Mouse (Mus musculus): ENCODE results near the gene Dapk2. TPM values are rescaled to one million over a fixed set of nuclear protein-coding genes. Genes with fewer than 3 reads are reported as not detected.

The Dapk2 gene
- 3.5 and 5.1 TPM in 2 replicates for polyA plus RNA-seq (2016; fragmentation: Nextera tagmentation; extraction: Ambion mirVana)

GRCm38 (mm10) chr9:66157958-66158830 lies at the start of gene Dapk2:
Gene Dapk2, plus strand, starts transcription at chr9:66158223.
- 3% methylated on average over 58 of the region's 58 CpGs for WGBS
- no peaks in the 10 kb centered on the region for H3K36me3 ChIP-seq
- H3K27ac ChIP-seq, result peak within 1 kb of the TSS; percentile 81

GRCm38 (mm10) chr9:66109574-66109973 lies 48.4 kb upstream of the Dapk2 start:
- DNase-seq (ENCODE audit: low spot score), result no peak
- no peak overlapping the region for H3K27ac ChIP-seq
- peaks cover 16% of the 10 kb centered on the region for H3K4me1 ChIP-seq (replicated peaks)
- peaks cover 71% of the 10 kb centered on the region for H3K36me3 ChIP-seq
- H3K4me3 ChIP-seq, result no peak overlapping the region
- 91% methylated on average over 1 of the region's 1 CpGs for WGBS
- H3K27me3 ChIP-seq (ENCODE audit: insufficient read depth, poor library complexity, severe bottlenecking), result no peaks in the 10 kb centered on the region
- H3K9me3 ChIP-seq, result no peaks in the 10 kb centered on the region

More at GRCm38 (mm10) chr9:66157958-66158830, at the start of gene Dapk2:
- Histone ChIP-seq H3K4me1 (replicated peaks) (peaks cover 11% of the 10 kb centered on the region), H3K9me3 (no peaks in the 10 kb centered on the region), H3K27me3 (ENCODE audit: insufficient read depth, poor library complexity, severe bottlenecking) (peaks cover 43% of the 10 kb centered on the region), H3K4me3 (peak within 1 kb of the TSS; percentile 56)
- peak; percentile 74 for DNase-seq (ENCODE audit: low spot score)

- peaks cover 16% of the 10 kb centered on the region for H3K4me1 ChIP-seq (replicated peaks)
- no peaks in the 10 kb centered on the region for H3K9me3 ChIP-seq
- 63% methylated on average over 8 of the region's 8 CpGs for WGBS
- H3K27ac ChIP-seq, result peak overlapping the region; percentile 77
- peaks cover 71% of the 10 kb centered on the region for H3K36me3 ChIP-seq
- no peaks in the 10 kb centered on the region for H3K27me3 ChIP-seq (ENCODE audit: insufficient read depth, poor library complexity, severe bottlenecking)
- H3K4me3 ChIP-seq, result no peak overlapping the region
- no peak for DNase-seq (ENCODE audit: low spot score)
Measured at GRCm38 (mm10) chr9:66110126-66110525, 47.9 kb upstream of the Dapk2 start.

DNA sequence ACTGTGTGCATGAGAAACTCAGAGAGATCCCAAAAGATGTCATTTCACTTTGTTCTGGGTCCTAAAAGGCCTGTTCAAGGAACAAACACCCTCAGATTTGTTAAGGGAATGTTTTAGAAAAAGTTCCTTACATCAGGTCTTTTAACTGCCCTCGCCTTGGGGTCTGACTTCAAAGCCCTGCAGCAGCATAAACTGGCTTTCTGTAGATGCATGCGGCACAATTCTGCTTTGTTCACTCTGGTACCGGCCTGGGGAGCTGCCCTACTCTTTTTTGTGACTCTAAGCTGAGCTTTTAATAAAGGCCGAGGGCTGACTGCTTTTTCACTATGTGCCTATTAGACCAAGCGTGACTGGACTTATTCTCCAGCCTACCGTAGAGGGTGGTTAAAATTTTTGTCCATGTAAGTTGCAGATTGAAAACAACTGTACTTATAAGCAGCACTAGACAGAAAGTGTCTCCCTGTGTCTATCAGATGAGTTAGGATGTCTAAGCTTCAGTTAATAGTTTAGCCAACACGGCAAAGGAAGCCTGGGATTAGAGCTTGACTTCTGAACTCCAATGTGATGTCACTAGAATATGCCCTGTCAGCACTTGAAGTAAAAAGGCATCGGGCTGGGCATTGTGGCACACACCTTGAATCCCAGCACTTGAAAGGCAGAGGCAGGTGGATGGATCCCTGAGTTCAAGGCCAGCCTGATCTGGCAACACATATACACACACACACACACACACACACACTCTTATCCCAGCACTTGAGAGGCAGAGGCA lies 47.2 kb upstream of the Dapk2 start:
- no peak for DNase-seq (ENCODE audit: low spot score)
- Histone ChIP-seq H3K4me1 (replicated peaks) (peaks cover 16% of the 10 kb centered on the region), H3K9me3 (no peaks in the 10 kb centered on the region), H3K4me3 (no peak overlapping the region), H3K27me3 (ENCODE audit: insufficient read depth, poor library complexity, severe bottlenecking) (no peaks in the 10 kb centered on the region), H3K27ac (peak overlapping the region; percentile 77), H3K36me3 (peaks cover 71% of the 10 kb centered on the region)
- WGBS, result 48% methylated on average over 8 of the region's 8 CpGs

DNA sequence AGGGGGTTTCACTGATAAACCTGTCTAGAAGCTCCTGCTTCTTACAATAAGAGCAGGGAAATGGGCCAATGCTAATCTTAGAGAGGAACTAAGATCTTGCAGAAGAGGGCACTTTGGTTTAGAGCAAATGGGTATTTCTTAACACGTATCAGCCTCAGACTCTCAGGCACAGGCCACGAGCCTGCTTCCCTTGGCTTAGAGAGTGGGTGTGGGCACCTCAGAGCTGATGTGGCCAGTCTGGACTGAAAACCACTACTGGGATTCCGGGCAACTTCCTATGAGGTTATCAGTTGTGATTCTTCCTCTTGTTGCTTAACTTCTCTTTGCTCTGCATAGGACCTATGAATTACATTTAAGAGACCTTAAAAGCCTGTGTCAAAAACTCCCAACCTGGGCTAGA lies 43.7 kb upstream of the Dapk2 start:
- H3K27me3 ChIP-seq (ENCODE audit: insufficient read depth, poor library complexity, severe bottlenecking), result no peaks in the 10 kb centered on the region
- no peak for DNase-seq (ENCODE audit: low spot score)
- no peaks in the 10 kb centered on the region for H3K9me3 ChIP-seq
- H3K4me1 ChIP-seq (replicated peaks), result peaks cover 21% of the 10 kb centered on the region
- H3K36me3 ChIP-seq, result peaks cover 59% of the 10 kb centered on the region
- no peak overlapping the region for H3K4me3 ChIP-seq
- WGBS, result 86% methylated on average over 3 of the region's 3 CpGs
- H3K27ac ChIP-seq, result no peak overlapping the region

DNA sequence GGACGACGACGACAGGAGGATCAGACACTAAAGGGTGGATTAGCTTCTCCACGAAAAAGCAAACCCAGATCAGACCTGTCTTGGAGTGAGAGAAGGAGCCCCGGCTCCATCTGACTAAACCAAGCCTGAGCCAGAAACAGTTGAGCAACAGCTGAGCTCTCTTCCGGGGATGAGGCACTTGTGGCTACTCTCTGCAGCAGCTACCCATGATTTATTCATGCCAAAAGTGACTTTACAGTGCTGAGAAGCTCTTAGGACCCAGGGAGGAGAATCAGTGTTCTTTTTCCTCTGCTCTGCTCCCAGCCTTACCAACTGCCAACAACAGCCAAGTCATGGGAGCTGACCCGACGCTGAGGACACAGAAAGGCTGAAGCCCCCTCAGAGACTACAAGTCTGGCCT lies 41.1 kb upstream of the Dapk2 start:
- peaks cover 58% of the 10 kb centered on the region for H3K36me3 ChIP-seq
- H3K4me1 ChIP-seq (replicated peaks), result 0 out of 2 replicates have a peak, but pooled peaks cover 5% of the 10 kb centered on the region
- WGBS, result 84% methylated on average over 8 of the region's 8 CpGs
- H3K27ac ChIP-seq, result no peak overlapping the region
- DNase-seq (ENCODE audit: low spot score), result no peak
- no peaks in the 10 kb centered on the region for H3K27me3 ChIP-seq (ENCODE audit: insufficient read depth, poor library complexity, severe bottlenecking)
- H3K9me3 ChIP-seq, result no peaks in the 10 kb centered on the region
- H3K4me3 ChIP-seq, result no peak overlapping the region

DNA sequence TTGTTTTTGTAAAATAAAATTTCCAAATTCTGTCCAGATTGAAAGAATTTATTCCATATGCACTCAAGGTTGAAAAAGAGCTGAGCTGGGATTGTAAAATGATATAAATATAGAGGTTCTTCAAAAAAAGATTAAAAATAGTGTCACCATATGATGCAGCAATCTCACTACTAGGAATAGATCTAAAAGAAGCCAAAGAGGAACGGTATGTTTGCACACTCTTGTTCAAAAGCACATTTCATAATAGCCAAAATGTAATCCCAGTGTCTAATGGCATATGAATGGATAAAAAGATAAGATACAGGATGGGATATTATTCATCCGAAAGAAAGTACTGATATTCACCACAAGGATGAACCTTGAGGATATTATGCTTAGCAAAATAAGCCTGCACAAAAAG lies 38.5 kb upstream of the Dapk2 start:
- no peak overlapping the region for H3K27ac ChIP-seq
- no peak overlapping the region for H3K4me3 ChIP-seq
- 98% methylated on average over 2 of the region's 2 CpGs for WGBS
- no peak for DNase-seq (ENCODE audit: low spot score)
- peaks cover 47% of the 10 kb centered on the region for H3K36me3 ChIP-seq
- H3K27me3 ChIP-seq (ENCODE audit: insufficient read depth, poor library complexity, severe bottlenecking), result no peaks in the 10 kb centered on the region
- H3K9me3 ChIP-seq, result no peaks in the 10 kb centered on the region
- H3K4me1 ChIP-seq (replicated peaks), result peaks cover 18% of the 10 kb centered on the region

DNA sequence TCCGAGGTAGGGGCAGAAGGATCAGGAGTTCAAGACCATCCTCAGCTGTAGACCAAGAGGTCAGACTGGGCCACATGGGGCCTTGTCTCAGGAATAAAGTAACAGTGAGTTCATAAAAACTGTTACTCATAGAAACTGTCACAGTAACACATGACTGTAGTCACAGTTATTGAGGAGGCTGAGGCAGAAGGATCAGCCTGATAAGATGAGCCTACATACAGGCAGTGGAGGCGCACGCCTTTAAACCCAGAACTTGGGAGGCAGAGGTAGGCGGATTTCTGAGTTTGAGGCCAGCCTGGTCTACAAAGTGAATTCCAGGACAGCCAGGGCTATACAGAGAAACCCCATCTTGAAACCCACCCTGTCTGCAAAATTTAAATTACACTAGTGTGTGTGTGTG lies 37.9 kb upstream of the Dapk2 start:
- Histone ChIP-seq H3K9me3 (no peaks in the 10 kb centered on the region), H3K27ac (no peak overlapping the region), H3K4me1 (replicated peaks) (peaks cover 22% of the 10 kb centered on the region), H3K36me3 (peaks cover 41% of the 10 kb centered on the region), H3K27me3 (ENCODE audit: insufficient read depth, poor library complexity, severe bottlenecking) (no peaks in the 10 kb centered on the region), H3K4me3 (no peak overlapping the region)
- 93% methylated on average over 4 of the region's 4 CpGs for WGBS
- DNase-seq (ENCODE audit: low spot score), result no peak

DNA sequence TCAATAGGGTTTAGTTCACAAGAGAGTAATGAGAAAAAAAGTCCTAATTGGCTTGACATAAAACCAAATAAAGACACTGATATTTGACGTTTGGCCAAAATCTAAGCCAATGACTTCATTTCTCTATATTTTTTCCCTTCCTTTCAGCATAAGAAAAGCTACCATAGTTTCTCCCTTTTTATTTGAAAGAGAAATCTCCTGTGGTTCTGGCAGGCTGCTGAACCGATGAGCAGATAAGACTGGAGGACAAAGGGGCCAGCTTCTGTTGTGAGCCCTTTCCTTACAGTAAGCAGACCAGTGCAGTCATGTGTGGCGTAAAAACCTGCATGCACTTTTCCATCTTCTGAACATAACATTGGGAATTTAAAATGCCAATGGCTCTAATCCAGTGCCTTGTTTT lies 37.1 kb upstream of the Dapk2 start:
- 85% methylated on average over 3 of the region's 3 CpGs for WGBS
- Histone ChIP-seq H3K4me1 (replicated peaks) (peaks cover 30% of the 10 kb centered on the region), H3K27ac (no peak overlapping the region)

DNA sequence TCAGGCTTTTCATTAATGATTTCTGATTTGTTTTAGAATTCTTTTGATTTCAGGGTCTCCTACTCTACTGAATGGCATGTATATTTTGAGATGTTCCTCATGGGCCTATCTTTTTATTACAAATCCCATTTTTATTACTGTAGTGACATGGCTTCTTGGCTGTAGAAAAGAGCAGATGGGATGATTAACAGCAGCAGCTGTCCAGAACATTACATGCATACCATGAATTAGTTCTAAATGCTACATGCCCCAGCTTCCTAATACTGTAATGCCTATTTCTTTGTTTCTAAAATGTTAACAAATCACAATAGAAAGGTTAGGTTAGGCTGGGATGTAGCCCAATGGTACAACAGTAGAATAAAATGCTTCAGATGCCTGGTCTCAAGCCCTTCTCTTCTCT lies 36.6 kb upstream of the Dapk2 start:
- no peak overlapping the region for H3K27ac ChIP-seq

More for the DNA sequence above, 37.1 kb upstream of the Dapk2 start:
- Histone ChIP-seq H3K4me3 (no peak overlapping the region), H3K27me3 (ENCODE audit: insufficient read depth, poor library complexity, severe bottlenecking) (no peaks in the 10 kb centered on the region), H3K9me3 (no peaks in the 10 kb centered on the region), H3K36me3 (peaks cover 32% of the 10 kb centered on the region)
- no peak for DNase-seq (ENCODE audit: low spot score)

DNA sequence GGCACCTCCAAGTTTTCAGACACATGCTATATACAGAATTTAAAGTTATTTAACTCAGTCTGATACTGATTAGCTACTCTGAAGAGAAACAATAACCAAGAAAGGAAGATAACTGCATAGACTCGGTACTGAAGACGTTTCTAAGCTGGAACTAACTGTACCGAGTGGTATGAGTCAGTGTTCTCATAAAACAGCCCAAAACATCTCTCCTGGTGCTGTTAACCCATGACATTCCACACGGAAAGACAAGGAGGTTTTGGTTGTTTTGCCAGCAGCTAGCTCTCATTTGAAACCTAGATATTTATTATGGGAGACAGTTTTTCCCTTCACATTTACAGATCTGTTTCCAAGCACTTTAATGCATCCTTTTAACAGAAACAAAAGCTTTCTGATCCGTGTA lies 34.4 kb upstream of the Dapk2 start:
- Histone ChIP-seq H3K4me3 (peak overlapping the region; percentile 86), H3K27ac (peak overlapping the region; percentile 94; the same call in 1 of the 2 replicates)
- 34% methylated on average over 5 of the region's 5 CpGs for WGBS

More for the DNA sequence above, 36.6 kb upstream of the Dapk2 start:
- Histone ChIP-seq H3K4me1 (replicated peaks) (peaks cover 33% of the 10 kb centered on the region), H3K4me3 (no peak overlapping the region), H3K27me3 (ENCODE audit: insufficient read depth, poor library complexity, severe bottlenecking) (no peaks in the 10 kb centered on the region), H3K36me3 (peaks cover 28% of the 10 kb centered on the region), H3K9me3 (no peaks in the 10 kb centered on the region)
- no peak for DNase-seq (ENCODE audit: low spot score)

DNA sequence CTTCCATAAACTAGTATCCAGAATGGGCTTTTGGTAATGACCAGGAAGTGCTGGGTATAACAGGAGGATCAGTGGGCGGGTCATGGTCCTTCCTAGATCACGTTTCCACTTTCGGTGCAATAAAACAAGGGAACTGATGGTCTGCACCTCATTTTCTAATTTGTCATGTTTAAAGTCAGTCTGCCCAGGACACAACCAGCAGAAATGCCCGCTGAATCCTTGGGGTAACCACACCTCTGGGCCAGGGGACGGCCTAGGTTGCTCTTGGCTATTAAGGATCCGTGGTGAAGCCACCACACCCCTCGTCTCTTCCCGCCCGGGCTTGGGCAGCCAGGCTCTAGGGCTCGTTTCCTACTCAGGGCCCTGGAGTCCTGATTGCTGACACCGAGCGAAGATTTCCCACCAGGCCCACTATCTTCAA lies 33.9 kb upstream of the Dapk2 start:
- Histone ChIP-seq H3K27me3 (ENCODE audit: insufficient read depth, poor library complexity, severe bottlenecking) (no peaks in the 10 kb centered on the region), H3K4me3 (peak overlapping the region; percentile 86), H3K27ac (peak overlapping the region; percentile 94), H3K4me1 (replicated peaks) (peaks cover 44% of the 10 kb centered on the region), H3K36me3 (0 out of 2 replicates have a peak, but pooled peaks cover 13% of the 10 kb centered on the region), H3K9me3 (no peaks in the 10 kb centered on the region)
- under 1% methylated on average over 12 of the region's 12 CpGs for WGBS
- peak; percentile 50 for DNase-seq (ENCODE audit: low spot score)

More for the DNA sequence above, 34.4 kb upstream of the Dapk2 start:
- 0 out of 2 replicates have a peak, but pooled peaks cover 15% of the 10 kb centered on the region for H3K36me3 ChIP-seq
- DNase-seq (ENCODE audit: low spot score), result no peak
- H3K27me3 ChIP-seq (ENCODE audit: insufficient read depth, poor library complexity, severe bottlenecking), result no peaks in the 10 kb centered on the region
- H3K4me1 ChIP-seq (replicated peaks), result peaks cover 44% of the 10 kb centered on the region
- no peaks in the 10 kb centered on the region for H3K9me3 ChIP-seq

Data from hindbrain, embryonic 10.5 days (tissue).